Mouse (Mus musculus): Measurements from ENCODE around the gene Ccdc191.

The Ccdc191 gene

GRCm38 (mm10) chr16:43931502-43931901, 41.9 kb downstream of the Ccdc191 start:
- in situ Hi-C loops (cut with MboI, MseI), result no loop called here

- in situ Hi-C loops (cut with MboI, MseI), result no loop called here
Observed at GRCm38 (mm10) chr16:43932319-43932718, 42.7 kb downstream of the Ccdc191 start.

GRCm38 (mm10) chr16:43933041-43933440, 43.4 kb downstream of the Ccdc191 start:
- in situ Hi-C loops (cut with MboI, MseI), result no loop called here

GRCm38 (mm10) chr16:43934856-43935255, 45.3 kb downstream of the Ccdc191 start:
- in situ Hi-C loops (cut with MboI, MseI), result no loop called here

- in situ Hi-C loops (cut with MboI, MseI), result no loop called here
Observed at GRCm38 (mm10) chr16:43935367-43935766, 45.8 kb downstream of the Ccdc191 start.

- in situ Hi-C loops (cut with MboI, MseI), result no loop called here
Observed at GRCm38 (mm10) chr16:43935892-43936291, 46.3 kb downstream of the Ccdc191 start.

GRCm38 (mm10) chr16:43940846-43941245, 51.2 kb downstream of the Ccdc191 start:
- in situ Hi-C loops (cut with MboI, MseI), result loop anchor here (10.0 kb wide), 1 partner anchor 224 kb away; no protein-coding TSS in a partner anchor

- in situ Hi-C loops (cut with MboI, MseI), result loop anchor here (10.0 kb wide), 1 partner anchor 219 kb away; no protein-coding TSS in a partner anchor
Observed at GRCm38 (mm10) chr16:43945351-43945750, 55.8 kb downstream of the Ccdc191 start.

GRCm38 (mm10) chr16:43945869-43946268, 56.3 kb downstream of the Ccdc191 start:
- in situ Hi-C loops (cut with MboI, MseI), result loop anchor here (10.0 kb wide), 1 partner anchor 219 kb away; no protein-coding TSS in a partner anchor

GRCm38 (mm10) chr16:43951591-43951990, 62.0 kb downstream of the Ccdc191 start:
- in situ Hi-C loops (cut with MboI, MseI), result no loop called here

- in situ Hi-C loops (cut with MboI, MseI), result no loop called here
Observed at GRCm38 (mm10) chr16:43954913-43955312, 65.3 kb downstream of the Ccdc191 start.

- in situ Hi-C loops (cut with MboI, MseI), result no loop called here
Observed at GRCm38 (mm10) chr16:43958038-43958437, 68.4 kb downstream of the Ccdc191 start.

- in situ Hi-C loops (cut with MboI, MseI), result no loop called here
Observed at GRCm38 (mm10) chr16:43963291-43963690, 73.7 kb downstream of the Ccdc191 start.

- in situ Hi-C loops (cut with MboI, MseI), result no loop called here
Observed at GRCm38 (mm10) chr16:43963780-43964179, 74.2 kb downstream of the Ccdc191 start.

- in situ Hi-C loops (cut with MboI, MseI), result no loop called here
Observed at GRCm38 (mm10) chr16:43965781-43966389, 76.3 kb downstream of the Ccdc191 start.

GRCm38 (mm10) chr16:43970426-43970825, 80.8 kb downstream of the Ccdc191 start:
- in situ Hi-C loops (cut with MboI, MseI), result no loop called here

- in situ Hi-C loops (cut with MboI, MseI), result no loop called here
Observed at GRCm38 (mm10) chr16:43971189-43971588, 81.6 kb downstream of the Ccdc191 start.

- in situ Hi-C loops (cut with MboI, MseI), result no loop called here
Observed at GRCm38 (mm10) chr16:43971741-43972140, 82.1 kb downstream of the Ccdc191 start.

GRCm38 (mm10) chr16:43972391-43972790, 82.8 kb downstream of the Ccdc191 start:
- in situ Hi-C loops (cut with MboI, MseI), result no loop called here

- in situ Hi-C loops (cut with MboI, MseI), result no loop called here
Observed at GRCm38 (mm10) chr16:43973147-43973546, 83.5 kb downstream of the Ccdc191 start.

GRCm38 (mm10) chr16:43973606-43974220, 84.1 kb downstream of the Ccdc191 start:
- in situ Hi-C loops (cut with MboI, MseI), result no loop called here

- in situ Hi-C loops (cut with MboI, MseI), result no loop called here
Observed at GRCm38 (mm10) chr16:43979010-43979327, 89.4 kb downstream of the Ccdc191 start.

- in situ Hi-C loops (cut with MboI, MseI), result no loop called here
Observed at GRCm38 (mm10) chr16:43979328-43980109, 89.9 kb downstream of the Ccdc191 start, which contains the start of gene Zdhhc23. TSS of gene Zdhhc23 (minus strand) at chr16:43979791.
